Mouse (Mus musculus) fibroblast of lung, adult 2 months (primary cell): ENCODE data around the gene Mpo.

Experiments
- DNase-seq: peaks from one replicate; pipeline ENCODE4 v3.0.0-alpha.2; 2011; ENCODE audit warnings: low read depth

Mpo gene

GRCm38 (mm10) chr11:87758161-87758911, 35.0 kb upstream of the Mpo start:
- no peak for DNase-seq

GRCm38 (mm10) chr11:87758957-87759608, 34.3 kb upstream of the Mpo start:
- no peak for DNase-seq

GRCm38 (mm10) chr11:87759609-87760005, 33.8 kb upstream of the Mpo start:
- DNase-seq = no peak

GRCm38 (mm10) chr11:87760301-87761081, 32.9 kb upstream of the Mpo start, which contains the start of gene Tspoap1:
TSS of gene Tspoap1 (plus strand) at chr11:87760541.
- DNase-seq = no peak

- no peak for DNase-seq
Measured at GRCm38 (mm10) chr11:87761181-87761721, 32.1 kb upstream of the Mpo start.

- no peak for DNase-seq
Measured at GRCm38 (mm10) chr11:87761806-87762701, 31.3 kb upstream of the Mpo start.

GRCm38 (mm10) chr11:87762702-87763385, 30.5 kb upstream of the Mpo start:
- no peak for DNase-seq

GRCm38 (mm10) chr11:87763511-87763987, 29.8 kb upstream of the Mpo start:
- no peak for DNase-seq

- no peak for DNase-seq
Measured at GRCm38 (mm10) chr11:87763988-87764876, 29.1 kb upstream of the Mpo start.

GRCm38 (mm10) chr11:87768745-87769144, 24.6 kb upstream of the Mpo start:
- no peak for DNase-seq

- peak; percentile 6 for DNase-seq
Measured at GRCm38 (mm10) chr11:87770989-87771388, 22.4 kb upstream of the Mpo start.

- DNase-seq = no peak
Measured at GRCm38 (mm10) chr11:87772354-87772753, 21.0 kb upstream of the Mpo start.

- DNase-seq = no peak
Measured at GRCm38 (mm10) chr11:87778100-87778765, 15.1 kb upstream of the Mpo start.

- no peak for DNase-seq
Measured at GRCm38 (mm10) chr11:87778915-87779314, 14.5 kb upstream of the Mpo start.

- no peak for DNase-seq
Measured at GRCm38 (mm10) chr11:87779392-87779791, 14.0 kb upstream of the Mpo start.

GRCm38 (mm10) chr11:87780130-87780529, 13.3 kb upstream of the Mpo start:
- DNase-seq = no peak

GRCm38 (mm10) chr11:87790088-87790487, 3.3 kb upstream of the Mpo start:
- DNase-seq = no peak

GRCm38 (mm10) chr11:87801711-87802275, 8.4 kb downstream of the Mpo start:
- DNase-seq = no peak

- DNase-seq = no peak
Measured at GRCm38 (mm10) chr11:87802621-87803020, 9.2 kb downstream of the Mpo start.
